Mouse (Mus musculus) MEL (cell line): ENCODE results near the gene Rnf213. TPM values are rescaled to one million over a fixed set of nuclear protein-coding genes. Genes with fewer than 3 reads are reported as not detected.

ENCODE experiments used
- DNase-seq: peaks from one replicate; pipeline ENCODE4 v3.0.0; 2011; ENCODE audit warnings: low read depth, low spot score
- H3K27ac ChIP-seq: 2 replicates; pipeline ENCODE4 v1.5.1; 2012; ENCODE audit warnings: low read depth, mild to moderate bottlenecking, control low read depth, low read length, moderate library complexity; ENCODE audit not compliant: control insufficient read depth
- H3K27me3 ChIP-seq, 2 experiments: fragments of 150-350 bp in 1 of 2; sonication (generic) in 1 of 2; 2 replicates each; pipeline ENCODE4 v1.6.1; 2012; ENCODE audit warnings: low read length in 2 of 2, mild to moderate bottlenecking in 2 of 2, improper control_type of control experiment in 1 of 2, moderate library complexity in 1 of 2; ENCODE audit not compliant: insufficient read depth in 2 of 2, control insufficient read depth in 1 of 2
- H3K36me3 ChIP-seq, 2 experiments: 2 replicates each; pipeline ENCODE4 v1.6.1; 2012 to 2014; ENCODE audit warnings: low read length in 2 of 2, improper control_type of control experiment in 1 of 2, inconsistent platforms in 1 of 2, mild to moderate bottlenecking in 1 of 2; ENCODE audit not compliant: insufficient read depth in 2 of 2, control insufficient read depth in 1 of 2
- H3K4me1 ChIP-seq, 2 experiments: fragments of 150-350 bp in 1 of 2; sonication (generic) in 1 of 2; 2 replicates each; pipeline ENCODE4 v1.6.1; 2012; ENCODE audit warnings: low read length in 2 of 2, improper control_type of control experiment in 1 of 2, mild to moderate bottlenecking in 1 of 2; ENCODE audit not compliant: insufficient read depth in 2 of 2, control insufficient read depth in 1 of 2
- H3K4me3 ChIP-seq, 2 experiments: fragments of 150-350 bp in 1 of 2; sonication (generic) in 1 of 2; 2 replicates each; pipeline ENCODE4 v1.5.1; 2012; ENCODE audit warnings: low read depth in 2 of 2, low read length in 2 of 2, mild to moderate bottlenecking in 2 of 2, moderate library complexity in 2 of 2, control low read depth in 1 of 2, improper control_type of control experiment in 1 of 2; ENCODE audit not compliant: control insufficient read depth in 1 of 2, insufficient read depth in 1 of 2
- H3K79me2 ChIP-seq: 2 replicates; pipeline ENCODE4 v1.6.1; 2012; ENCODE audit warnings: mild to moderate bottlenecking, low read length, moderate library complexity; ENCODE audit not compliant: control insufficient read depth, poor library complexity, insufficient read depth
- H3K9ac ChIP-seq: 2 replicates; pipeline ENCODE4 v1.6.1; 2012; ENCODE audit warnings: low read depth, mild to moderate bottlenecking, control low read depth, low read length, moderate library complexity; ENCODE audit not compliant: control insufficient read depth, poor library complexity, severe bottlenecking
- H3K9me3 ChIP-seq: fragments of 150-350 bp; sonication (generic); replicated peaks from 2 replicates; pipeline ENCODE4 v1.6.1; 2012; ENCODE audit warnings: mild to moderate bottlenecking, low read length, improper control_type of control experiment, moderate library complexity; ENCODE audit not compliant: insufficient read depth
- BHLHE40 ChIP-seq: IDR thresholded peaks from 2 replicates; pipeline ENCODE4 v1.6.1; 2012; ENCODE audit warnings: low read depth, mild to moderate bottlenecking, inconsistent platforms, low read length, improper control_type of control experiment, borderline replicate concordance
- CHD2 ChIP-seq: IDR thresholded peaks from 2 replicates; pipeline ENCODE4 v1.6.1; 2011; ENCODE audit warnings: low read length, improper control_type of control experiment
- CTCF ChIP-seq, 3 experiments: IDR thresholded peaks in 2 of 3; conservative IDR thresholded peaks in 1 of 3; 2 replicates each; pipeline ENCODE4 v1.5.1; 2011 to 2012; ENCODE audit warnings: low read length in 3 of 3, low read depth in 2 of 3, mild to moderate bottlenecking in 2 of 3, improper control_type of control experiment in 1 of 3, inconsistent platforms in 1 of 3, mixed read lengths in 1 of 3, moderate library complexity in 1 of 3; ENCODE audit not compliant: control insufficient read depth in 1 of 3, insufficient read depth in 1 of 3, poor library complexity in 1 of 3, severe bottlenecking in 1 of 3
- EP300 ChIP-seq, 2 experiments: IDR thresholded peaks; 2 replicates each; pipeline ENCODE4 v1.6.1; 2011; ENCODE audit warnings: improper control_type of control experiment in 2 of 2, low read length in 2 of 2, low read depth in 1 of 2, mild to moderate bottlenecking in 1 of 2
- ETS1 ChIP-seq: IDR thresholded peaks from 2 replicates; pipeline ENCODE4 v1.6.1; 2012; ENCODE audit warnings: low read depth, mild to moderate bottlenecking, inconsistent platforms, low read length, improper control_type of control experiment, moderate library complexity
- MEF2A ChIP-seq: IDR thresholded peaks from 2 replicates; pipeline ENCODE4 v1.6.1; 2014; ENCODE audit warnings: low read depth, mild to moderate bottlenecking, inconsistent platforms, low read length, improper control_type of control experiment; ENCODE audit not compliant: poor library complexity, insufficient replicate concordance, severe bottlenecking; ENCODE audit errors: extremely low read depth
- MXI1 ChIP-seq: IDR thresholded peaks from 2 replicates; pipeline ENCODE4 v1.6.1; 2011; ENCODE audit warnings: mild to moderate bottlenecking, low read depth, low read length, improper control_type of control experiment
- NELFE ChIP-seq: IDR thresholded peaks from 2 replicates; pipeline ENCODE4 v1.6.1; 2011; ENCODE audit warnings: low read depth, low read length, improper control_type of control experiment
- POLR2AphosphoS5 ChIP-seq: IDR thresholded peaks from 2 replicates; pipeline ENCODE4 v1.6.1; 2012; ENCODE audit warnings: low read depth, borderline replicate concordance, mild to moderate bottlenecking, inconsistent platforms, low read length, moderate library complexity, mixed read lengths
- RCOR1 ChIP-seq: IDR thresholded peaks from 2 replicates; pipeline ENCODE4 v1.6.1; 2012; ENCODE audit warnings: low read depth, mild to moderate bottlenecking, inconsistent platforms, low read length, improper control_type of control experiment
- SMC3 ChIP-seq: IDR thresholded peaks from 2 replicates; pipeline ENCODE4 v1.6.1; 2011; ENCODE audit warnings: low read depth, low read length, improper control_type of control experiment
- TAL1 ChIP-seq: IDR thresholded peaks from 2 replicates; pipeline ENCODE4 v1.6.1; 2012; ENCODE audit warnings: mild to moderate bottlenecking, inconsistent platforms, low read length, moderate library complexity, mixed read lengths
- UBTF ChIP-seq: IDR thresholded peaks from 2 replicates; pipeline ENCODE4 v1.6.1; 2012; ENCODE audit warnings: low read depth, mild to moderate bottlenecking, inconsistent platforms, low read length, improper control_type of control experiment, moderate library complexity, borderline replicate concordance; ENCODE audit not compliant: insufficient read depth
- ZKSCAN1 ChIP-seq: IDR thresholded peaks from 2 replicates; pipeline ENCODE4 v1.6.1; 2012; ENCODE audit warnings: low read depth, mild to moderate bottlenecking, inconsistent platforms, low read length, improper control_type of control experiment, moderate library complexity
- ZMIZ1 ChIP-seq: IDR thresholded peaks from 2 replicates; pipeline ENCODE4 v1.6.1; 2012; ENCODE audit warnings: low read depth, mild to moderate bottlenecking, inconsistent platforms, low read length, improper control_type of control experiment, moderate library complexity
- ZNF384 ChIP-seq: IDR thresholded peaks from 2 replicates; pipeline ENCODE4 v1.6.1; 2012; ENCODE audit warnings: low read depth, mild to moderate bottlenecking, inconsistent platforms, low read length, improper control_type of control experiment
- polyA plus RNA-seq, 2 experiments: library from polyadenylated mRNA; stranded (reverse) in 1 of 2; unstranded in 1 of 2; fragments of >175 nt in 1 of 2; fragments of >200 nt in 1 of 2; gene quantifications; 2 replicates each; pipeline versions ENCODE4 v1.2.1 to v1.2.4; 2012; ENCODE audit warnings: low replicate concordance in 2 of 2, low read depth in 1 of 2; ENCODE audit not compliant: insufficient read length in 2 of 2, insufficient read depth in 1 of 2, missing spikeins in 1 of 2
- total RNA-seq: library from RNA; depleted of rRNA; stranded (reverse); fragments of 300-350 nt; gene quantifications from 2 replicates; pipeline ENCODE4 v1.2.3, GENCODE M21; 2012

Rnf213 gene
- total and polyA plus RNA-seq, 3 experiments: 10.7 to 11.6 TPM; not detected in 1

- no peak overlapping the region for H3K9ac ChIP-seq
- no peak for DNase-seq
- H3K79me2 ChIP-seq: no peaks in the 10 kb centered on the region
- no peaks in the 10 kb centered on the region for H3K27me3 ChIP-seq
- no peaks in the 10 kb centered on the region for H3K36me3 ChIP-seq
- H3K4me1 ChIP-seq: no peaks in the 10 kb centered on the region
- TF ChIP-seq CTCF (IDR thresholded peaks at IDR 0.05 in 2 of 3, conservative IDR thresholded peaks at IDR 0.05 in 1 of 3; ENCODE audit: control insufficient read depth in 1 of 3, insufficient read depth in 1 of 3, low read depth in 2 of 3, low read length in 3 of 3, poor library complexity in 1 of 3, severe bottlenecking in 1 of 3) (no peak), MEF2A (no peak), ZNF384 (no peak), POLR2AphosphoS5 (no peak), TAL1 (no peak), MXI1 (no peak), NELFE (no peak), EP300 (IDR thresholded peaks at IDR 0.05; ENCODE audit: low read depth in 1 of 2, low read length in 2 of 2) (no peak), UBTF (no peak)
- no peak overlapping the region for H3K27ac ChIP-seq
- no peak overlapping the region for H3K4me3 ChIP-seq
- no peaks in the 10 kb centered on the region for H3K9me3 ChIP-seq
Observed at GRCm38 (mm10) chr11:119420426-119420825, 27.5 kb downstream of the Rnf213 start.

GRCm38 (mm10) chr11:119427431-119427830 is 34.5 kb downstream of the Rnf213 start:
- TF ChIP-seq MEF2A: no peak

GRCm38 (mm10) chr11:119427986-119428385 is 35.1 kb downstream of the Rnf213 start:
- no peak for DNase-seq
- no peaks in the 10 kb centered on the region for H3K79me2 ChIP-seq
- no peak overlapping the region for H3K27ac ChIP-seq
- no peaks in the 10 kb centered on the region for H3K9me3 ChIP-seq
- no peak overlapping the region for H3K4me3 ChIP-seq
- H3K9ac ChIP-seq: no peak overlapping the region
- peaks cover 3 to 18% of the 10 kb centered on the region in 2 experiments for H3K4me1 ChIP-seq
- TF ChIP-seq CTCF (IDR thresholded peaks at IDR 0.05 in 2 of 3, conservative IDR thresholded peaks at IDR 0.05 in 1 of 3; ENCODE audit: control insufficient read depth in 1 of 3, insufficient read depth in 1 of 3, low read depth in 2 of 3, low read length in 3 of 3, poor library complexity in 1 of 3, severe bottlenecking in 1 of 3) (no peak), RCOR1 (no peak), CHD2 (no peak), ZMIZ1 (no peak), BHLHE40 (no peak), MEF2A (no peak), SMC3 (no peak), ETS1 (no peak), ZKSCAN1 (no peak)
- TF ChIP-seq, all 39 proteins: peak for 0
- peaks cover 0 to 12% of the 10 kb centered on the region in 2 experiments; a peak in 2 of 4 replicates for H3K36me3 ChIP-seq
- no peaks in the 10 kb centered on the region for H3K27me3 ChIP-seq

More at GRCm38 (mm10) chr11:119427431-119427830, 34.5 kb downstream of the Rnf213 start:
- H3K27me3 ChIP-seq: no peaks in the 10 kb centered on the region
- H3K36me3 ChIP-seq: peaks cover 0 to 9% of the 10 kb centered on the region in 2 experiments; a peak in 2 of 4 replicates
- no peak overlapping the region for H3K9ac ChIP-seq
- H3K4me3 ChIP-seq: no peak overlapping the region
- H3K79me2 ChIP-seq: no peaks in the 10 kb centered on the region
- DNase-seq: no peak
- no peak overlapping the region for H3K27ac ChIP-seq
- H3K4me1 ChIP-seq: peaks cover 2 to 14% of the 10 kb centered on the region in 2 experiments; a peak in 3 of 4 replicates
- no peaks in the 10 kb centered on the region for H3K9me3 ChIP-seq
